Mouse (Mus musculus) gastrocnemius, adult 8-10 months (tissue): ENCODE measurements around the gene Srprb. TPM values are rescaled to one million over a fixed set of nuclear protein-coding genes. Genes with fewer than 3 reads are reported as not detected.

Source experiments
- DNase-seq, 2 experiments: peaks; one replicate each; pipeline ENCODE4 v3.0.0; 2022; ENCODE audit warnings: low spot score in 2 of 2
- total RNA-seq, 4 experiments: library from RNA; stranded (reverse); gene quantifications; 2 replicates each; pipeline ENCODE4 v1.2.4; 2022

Gene Srprb
- total RNA-seq, 4 experiments from 2014 or later, result 15.1 to 18.3 (median 16.9) TPM

GRCm38 (mm10) chr9:103146703-103147102, 55.2 kb downstream of the Srprb start:
- DNase-seq, result no peak

GRCm38 (mm10) chr9:103146257-103146656, 55.7 kb downstream of the Srprb start:
- no peak for DNase-seq

GRCm38 (mm10) chr9:103145351-103145750, 56.6 kb downstream of the Srprb start:
- no peak for DNase-seq

GRCm38 (mm10) chr9:103143881-103144280, 58.1 kb downstream of the Srprb start:
- DNase-seq, result no peak

- no peak for DNase-seq
These were observed 60.7 kb downstream of the Srprb start for GRCm38 (mm10) chr9:103141266-103141665.

- no peak for DNase-seq
These were observed 61.6 kb downstream of the Srprb start for GRCm38 (mm10) chr9:103140384-103140783.

GRCm38 (mm10) chr9:103139481-103139880, 62.5 kb downstream of the Srprb start:
- no peak for DNase-seq

Other genes with a start within 250 kb of the Srprb start
- gene Slco2a1, start 213.4 kb downstream of the Srprb start, total RNA-seq, result 1 to 10 TPM in 2 of 4 experiments, under 1 TPM in 2; 0.51 to 1.1 (median 0.80) TPM
- gene Rab6b, start 90.3 kb downstream of the Srprb start, total RNA-seq, result 1 to 10 TPM in 2 of 4 experiments, under 1 TPM in 2; 0.73 to 2.0 (median 1.4) TPM
- 1 to 10 TPM; 2.0 to 6.9 (median 3.6) TPM for gene Gm20425, start 28.2 kb upstream of the Srprb start, total RNA-seq
- 10 to 100 TPM in 3 of 4 experiments, 1 to 10 TPM in 1; 3.2 to 24.7 (median 18.7) TPM for gene Trf, start 28.3 kb upstream of the Srprb start, total RNA-seq
- gene 1300017J02Rik, start 102.9 kb upstream of the Srprb start, total RNA-seq, result under 1 TPM in 1 of 4 experiments, not detected in 3; 0.19 TPM
- gene Topbp1, start 103.1 kb upstream of the Srprb start, total RNA-seq, result 1 to 10 TPM; 5.1 to 8.1 (median 6.4) TPM
- gene Cdv3, start 163.7 kb upstream of the Srprb start, total RNA-seq, result 100 to 1,000 TPM; 221 to 238 (median 225) TPM